Mouse (Mus musculus) kidney, adult 9 months (tissue): ENCODE measurements around the gene Fam229a.

Experiments
- DNase-seq: peaks from one replicate; pipeline ENCODE4 v3.0.0; 2022

Gene Fam229a

DNA sequence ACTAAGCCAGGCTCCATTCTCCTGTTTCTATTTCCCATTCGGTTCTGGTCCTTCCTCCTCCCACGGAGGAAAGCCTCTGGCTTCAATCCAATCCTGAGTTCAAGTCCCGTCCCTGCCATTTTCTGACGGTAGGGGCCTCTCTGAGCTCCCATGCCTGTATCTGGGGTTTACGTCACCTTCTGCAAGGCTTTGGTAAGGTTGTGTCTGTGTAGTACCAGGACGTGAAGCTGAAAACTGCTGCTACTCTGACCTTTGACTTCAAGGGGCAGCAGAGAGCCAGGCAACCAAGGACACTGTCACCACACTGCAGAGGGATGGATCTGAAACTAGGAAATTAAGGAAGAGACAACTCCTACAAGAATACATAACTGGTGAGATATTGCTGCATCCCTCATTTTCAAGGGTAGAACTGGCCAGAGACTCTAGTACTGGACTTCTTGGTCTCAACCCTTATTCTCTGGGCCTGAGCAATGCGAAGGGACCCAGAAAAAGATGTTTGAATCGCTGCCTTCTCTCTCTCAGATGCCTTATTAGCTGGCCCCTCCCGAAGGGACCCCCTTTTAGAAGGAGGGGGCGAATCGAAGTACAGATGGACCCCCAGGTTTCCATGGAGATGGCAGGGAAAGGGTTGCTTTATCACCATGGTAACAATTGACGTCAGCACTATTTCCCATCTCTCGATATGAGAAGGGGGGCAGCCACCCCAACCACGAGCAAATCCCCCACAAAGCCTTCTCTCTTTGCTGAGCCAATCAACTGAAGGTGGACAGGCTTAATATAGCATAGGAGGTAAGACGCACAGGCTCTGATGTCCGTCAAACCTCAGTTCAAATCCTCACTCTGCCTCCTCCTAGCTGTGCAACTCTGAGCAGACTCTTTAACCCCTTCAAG lies 4.9 kb downstream of the Fam229a start:
- DNase-seq, result peak; percentile 41

- peak; percentile 72 for DNase-seq
Measured at GRCm38 (mm10) chr4:129496631-129497030, 5.6 kb downstream of the Fam229a start.

DNA sequence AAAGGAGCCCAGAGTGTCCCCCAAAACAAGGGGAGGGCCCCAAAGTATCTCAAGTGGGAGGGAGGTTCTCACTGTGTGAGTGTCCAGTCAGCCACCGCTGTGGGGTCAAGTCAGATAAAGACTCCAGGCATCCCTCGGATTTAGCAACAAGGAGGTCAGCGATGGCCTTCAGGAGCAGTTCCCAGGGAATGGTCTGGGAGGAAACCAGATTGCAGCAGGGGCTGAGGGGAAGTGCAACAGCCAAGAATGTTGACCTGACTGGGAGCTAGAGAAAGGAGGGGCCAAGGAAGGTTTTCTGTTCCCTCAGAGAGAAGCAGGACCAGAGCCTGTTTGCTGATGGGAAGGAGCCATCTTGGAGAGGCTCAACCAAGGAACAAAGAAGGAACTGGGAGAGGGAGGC lies 8.0 kb downstream of the Fam229a start:
- DNase-seq, result peak; percentile 45

- no peak for DNase-seq
Measured at GRCm38 (mm10) chr4:129500017-129500416, 9.0 kb downstream of the Fam229a start.

DNA sequence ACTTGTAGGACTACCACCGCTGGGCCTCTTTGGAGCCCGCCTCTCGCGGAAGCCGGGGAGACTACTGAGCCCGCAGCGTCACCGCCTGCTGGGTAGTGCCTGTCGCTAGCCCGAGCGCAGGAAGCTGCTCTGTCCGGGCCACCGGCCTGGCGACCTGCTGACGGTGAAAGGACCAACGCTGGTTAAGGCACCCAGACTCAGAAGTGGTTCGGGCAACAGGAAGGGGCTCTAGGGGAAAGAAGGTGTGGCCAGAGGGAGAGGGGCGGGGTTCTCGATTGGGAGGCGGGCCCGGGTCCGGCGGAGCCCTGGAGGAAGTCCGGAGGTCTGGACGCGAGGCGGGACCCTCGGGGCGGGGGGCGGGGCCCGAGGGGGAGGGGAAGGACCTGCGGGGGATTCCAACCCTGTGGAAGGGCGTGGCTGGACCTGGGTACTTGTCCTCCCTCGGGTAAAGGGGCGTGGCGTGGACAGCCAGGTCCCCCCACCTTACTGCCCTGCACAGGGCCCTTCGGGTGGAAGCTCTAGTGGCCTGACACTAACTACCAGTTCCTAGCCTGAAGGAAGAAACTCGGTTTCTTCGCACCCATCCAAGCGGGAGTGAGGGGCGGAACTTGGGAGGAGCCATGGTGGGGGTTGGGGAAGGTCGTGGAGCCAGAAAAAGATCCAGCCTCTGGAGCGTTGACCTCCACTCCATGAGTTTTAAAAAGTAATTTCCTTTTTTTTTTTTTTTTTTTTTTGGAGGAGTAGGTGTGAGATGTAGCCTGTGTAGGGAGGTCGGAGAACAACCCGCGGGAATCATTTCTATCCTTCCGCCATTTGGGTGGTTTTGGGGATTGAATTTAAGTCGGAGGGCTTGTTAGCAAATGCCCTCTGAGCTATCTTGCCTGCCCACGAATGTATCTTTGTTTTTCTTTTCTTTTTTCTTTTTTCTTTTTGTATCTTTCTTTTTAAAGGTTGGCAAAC lies 9.9 kb downstream of the Fam229a start:
- DNase-seq, result peak; percentile 91

DNA sequence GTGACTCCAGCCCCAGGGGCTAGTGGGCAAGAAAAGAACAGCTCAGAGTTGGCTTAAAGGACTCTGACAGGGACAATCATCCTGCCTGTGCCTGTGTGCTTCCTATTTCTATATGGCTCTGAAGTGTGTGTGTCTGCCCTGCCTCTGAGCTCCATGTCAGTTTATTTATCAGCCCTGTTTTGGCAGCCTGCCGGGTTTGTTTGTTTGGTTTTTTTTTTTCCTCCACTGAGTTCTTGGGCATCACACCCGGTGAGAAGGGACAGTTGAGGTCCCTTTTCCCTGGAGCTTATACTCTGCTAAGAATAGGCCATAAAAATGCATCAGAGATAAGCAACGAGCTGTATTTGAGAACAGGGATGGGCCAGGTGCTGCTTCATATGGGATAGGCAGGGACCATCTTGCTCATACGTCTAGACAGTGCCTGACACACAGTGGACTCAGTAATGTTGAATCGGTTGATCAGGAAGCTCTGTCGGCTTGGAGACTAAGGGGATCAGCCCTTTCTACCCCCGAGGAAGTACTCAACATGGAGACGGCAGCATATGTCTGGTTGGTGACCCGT lies 11.4 kb downstream of the Fam229a start:
- DNase-seq, result no peak

DNA sequence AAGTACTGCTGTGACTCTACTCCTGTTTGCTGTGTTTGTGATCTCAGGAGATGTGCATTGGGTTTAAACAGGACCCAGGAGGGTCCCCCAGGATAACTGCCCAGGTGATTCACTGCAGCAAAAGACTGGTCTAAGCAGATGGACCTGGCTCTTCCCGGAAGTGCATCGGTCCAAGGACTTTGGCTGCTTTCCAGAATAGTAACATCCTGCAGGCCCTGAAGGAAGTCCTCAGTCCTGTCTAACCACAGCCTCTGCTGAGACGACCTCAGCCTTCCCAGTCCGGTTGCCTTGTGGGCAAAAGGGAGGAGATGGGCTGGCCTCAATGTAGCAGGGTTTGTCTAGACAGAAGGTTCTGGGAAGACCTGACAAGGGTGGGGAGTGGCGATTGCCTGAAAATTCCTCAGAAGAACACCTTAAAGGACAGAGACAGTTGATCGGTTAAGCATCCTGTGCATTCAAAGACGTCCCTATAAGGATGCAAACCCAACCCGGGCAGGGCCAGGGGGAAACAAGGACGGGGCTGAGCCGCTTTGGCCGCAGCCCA lies 12.0 kb downstream of the Fam229a start:
- DNase-seq, result peak; percentile 44

GRCm38 (mm10) chr4:129505511-129505910 lies 14.5 kb downstream of the Fam229a start:
- no peak for DNase-seq

DNA sequence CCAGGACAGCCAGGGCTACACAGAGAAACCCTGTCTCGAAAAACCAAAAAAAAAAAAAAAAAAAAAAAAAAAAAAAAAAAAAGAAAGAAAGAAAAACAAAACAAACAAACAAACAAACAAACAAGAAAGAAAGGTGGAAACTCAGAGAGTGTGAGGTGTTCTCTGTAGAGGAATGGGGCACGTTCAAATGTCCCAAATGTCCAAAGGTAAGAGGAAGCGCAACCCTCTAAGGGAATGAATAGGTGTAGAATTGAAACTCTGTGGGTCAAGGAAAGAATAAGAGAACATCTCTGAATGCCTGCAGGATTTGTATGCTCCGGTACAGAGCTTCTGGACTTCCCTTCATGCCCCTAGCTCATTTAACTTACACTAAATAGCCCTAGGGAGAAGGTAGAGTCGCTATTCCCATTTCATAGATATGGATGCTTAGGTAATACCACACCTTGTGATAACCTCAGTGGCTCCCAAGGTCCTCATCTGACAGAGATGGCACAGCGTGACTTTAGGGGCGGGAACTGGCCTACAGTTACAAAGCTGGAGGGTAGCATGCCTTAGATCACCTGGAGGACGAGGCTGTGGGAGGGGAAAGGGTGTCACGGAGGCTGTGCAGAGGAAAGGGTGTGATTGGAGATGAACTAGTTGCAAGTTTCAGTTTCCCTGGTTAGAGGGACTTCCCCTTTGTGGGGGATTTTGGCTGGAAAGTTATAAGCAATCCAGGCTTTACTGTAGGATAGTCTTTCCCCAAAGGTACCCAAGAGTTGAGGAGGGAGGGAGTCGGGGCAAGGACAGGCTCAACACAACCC lies 16.6 kb downstream of the Fam229a start:
- no peak for DNase-seq

GRCm38 (mm10) chr4:129508237-129508515 lies 17.2 kb downstream of the Fam229a start:
- no peak for DNase-seq

DNA sequence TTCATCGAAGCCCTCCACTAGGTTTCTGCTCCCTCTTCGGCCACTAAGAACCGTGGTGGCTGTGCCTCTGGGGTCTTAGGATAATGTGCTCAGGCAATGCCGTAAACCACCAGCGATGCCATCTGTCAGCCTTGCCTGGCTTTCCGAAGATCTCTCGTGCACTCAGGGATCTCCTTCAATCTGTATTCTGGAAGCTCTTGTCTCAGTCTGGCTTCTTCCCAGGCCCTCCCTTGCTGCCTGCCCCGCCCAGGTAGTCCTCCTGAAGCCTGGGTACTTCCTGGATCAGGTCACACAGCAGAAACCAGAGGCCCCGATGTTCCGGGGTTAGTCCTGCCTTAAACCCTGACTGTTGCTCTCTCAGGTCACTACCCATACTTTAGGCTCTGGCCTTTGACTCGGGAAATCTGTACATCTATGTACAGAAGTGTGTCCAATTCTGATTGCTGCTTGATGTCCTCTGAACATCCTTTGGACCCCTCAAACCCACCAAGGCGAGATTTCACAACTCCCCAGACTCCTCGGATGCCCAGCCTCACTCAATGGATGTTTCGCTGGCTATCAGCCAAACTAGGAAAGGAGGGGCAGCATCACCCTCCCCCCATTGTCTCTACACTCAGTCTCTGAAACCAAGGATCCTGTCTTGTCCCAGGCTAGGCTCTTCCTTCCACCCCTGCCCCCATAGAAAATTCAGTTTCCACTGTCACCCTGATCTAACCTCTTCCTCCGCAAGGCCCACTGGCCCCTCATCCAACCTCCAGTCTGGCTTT lies 18.0 kb downstream of the Fam229a start:
- peak; percentile 23 for DNase-seq

GRCm38 (mm10) chr4:129509650-129510049 lies 18.7 kb downstream of the Fam229a start:
- DNase-seq, result no peak

GRCm38 (mm10) chr4:129510723-129511412 lies 19.9 kb downstream of the Fam229a start:
- no peak for DNase-seq

DNA sequence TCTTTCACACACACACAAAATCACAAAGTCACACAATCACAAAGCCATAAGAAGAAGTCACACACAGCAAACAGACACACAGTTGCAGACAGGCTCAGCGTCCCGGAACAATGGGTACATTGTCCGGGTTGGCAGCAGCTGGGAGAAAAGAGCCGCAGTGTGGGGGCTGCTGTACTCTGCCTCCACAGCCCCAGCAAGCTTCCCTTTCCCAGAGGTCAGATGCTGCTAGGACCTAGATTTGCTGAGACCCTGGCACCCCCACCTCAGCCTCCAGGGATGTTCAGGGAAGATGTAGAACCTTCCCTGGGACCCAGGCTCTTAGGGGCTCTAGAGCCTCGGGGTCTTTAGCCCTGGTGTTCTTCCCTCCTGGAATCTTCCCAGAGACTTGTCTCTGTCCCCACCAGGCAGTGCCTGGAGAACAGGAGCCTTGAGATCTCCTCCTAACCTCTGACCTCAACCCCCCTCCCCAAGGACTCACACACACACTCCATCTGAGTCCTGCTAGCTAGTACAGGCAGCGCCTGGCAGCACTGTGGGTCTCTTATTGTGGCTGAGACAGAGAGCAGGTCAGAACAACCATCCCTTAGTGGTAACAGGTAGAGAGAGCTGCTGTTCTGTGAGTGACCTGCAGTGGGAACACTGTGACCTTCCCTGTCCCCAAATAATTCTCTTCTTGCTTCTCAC lies 20.6 kb downstream of the Fam229a start:
- DNase-seq, result no peak

DNA sequence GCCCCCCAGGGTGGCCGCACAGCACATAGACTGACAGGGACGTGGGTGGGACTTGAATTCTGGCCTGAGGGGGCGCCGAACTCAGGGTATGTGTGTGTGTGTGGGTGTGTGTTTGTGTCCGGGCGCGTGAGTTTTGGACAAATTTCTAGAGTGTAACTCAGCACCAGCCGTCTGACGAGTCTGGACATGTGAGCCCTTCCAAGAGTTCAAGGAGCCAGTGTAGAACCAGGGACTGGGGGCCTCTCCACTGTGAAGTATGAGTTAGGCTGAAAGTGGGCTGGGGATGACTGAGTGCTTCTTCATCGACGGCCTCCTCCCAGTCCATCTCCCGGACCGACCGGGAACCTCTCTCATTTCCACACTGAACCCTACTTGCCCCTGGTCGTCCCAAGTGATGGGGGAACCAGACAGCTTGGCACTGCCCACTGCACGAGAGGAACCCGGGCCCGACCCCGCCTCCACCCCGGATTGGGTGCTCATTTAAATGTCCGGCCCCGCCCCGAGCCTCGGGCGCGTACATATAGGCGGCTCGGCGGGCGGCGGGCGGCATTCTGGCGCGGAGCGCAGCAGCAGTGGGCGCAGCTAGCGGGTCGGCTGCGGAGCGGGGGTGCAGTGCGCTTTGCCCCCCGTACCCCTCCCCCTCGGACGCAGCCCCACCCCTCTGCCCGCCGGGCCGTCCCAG lies 22.2 kb downstream of the Fam229a start, which contains the start of gene Marcksl1:
Marcksl1 (plus strand) TSS at position 496 of the 682 bp plus-strand sequence.
- peak; percentile 78 for DNase-seq

GRCm38 (mm10) chr4:129513891-129514290 lies 22.9 kb downstream of the Fam229a start:
- no peak for DNase-seq

DNA sequence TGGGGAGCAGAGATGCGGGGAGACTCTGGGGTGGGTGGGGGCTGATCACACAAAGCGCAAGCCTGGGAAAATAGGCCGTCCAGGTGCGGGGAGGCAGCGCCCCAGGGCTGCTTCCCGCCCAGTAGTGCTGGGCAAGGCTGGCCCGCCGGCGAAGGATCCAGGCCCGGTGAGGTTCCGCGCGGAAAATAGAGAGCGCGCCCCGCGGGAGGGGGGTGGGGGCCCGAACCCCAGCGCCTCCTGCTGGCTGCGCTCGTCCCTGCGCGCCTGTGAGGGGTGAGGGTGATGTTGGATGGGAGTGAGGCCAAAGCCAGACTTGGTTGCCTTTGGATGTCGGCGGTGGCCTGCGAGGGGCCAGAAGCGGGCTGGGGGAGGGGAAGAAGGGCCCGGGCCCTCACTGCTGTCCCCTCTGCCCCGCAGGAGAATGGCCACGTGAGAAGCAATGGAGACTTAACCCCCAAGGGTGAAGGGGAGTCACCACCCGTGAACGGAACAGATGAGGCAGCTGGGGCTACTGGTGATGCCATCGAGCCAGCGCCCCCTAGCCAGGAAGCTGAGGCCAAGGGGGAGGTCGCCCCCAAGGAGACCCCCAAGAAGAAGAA lies 23.4 kb downstream of the Fam229a start:
- DNase-seq, result peak; percentile 28

DNA sequence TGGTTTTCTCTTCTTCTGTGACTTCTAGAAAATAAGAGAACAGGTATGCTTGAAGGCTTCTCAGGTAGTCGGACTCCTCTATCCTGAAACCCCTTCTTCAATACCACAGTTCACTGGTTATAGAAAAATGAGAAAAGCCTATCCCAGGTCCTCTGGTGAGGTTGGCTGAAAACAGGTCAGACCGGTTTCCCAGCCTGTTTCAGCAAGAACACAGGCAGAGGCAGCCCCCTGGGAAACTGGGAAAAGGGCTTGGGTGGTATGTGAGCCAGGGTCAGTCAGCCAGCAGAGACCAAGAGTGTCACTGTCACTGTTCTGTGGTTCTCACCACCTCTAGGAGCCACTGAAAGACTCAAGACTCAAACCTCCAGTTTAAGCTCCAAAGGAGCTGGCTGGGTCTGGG lies 25.9 kb downstream of the Fam229a start:
- peak; percentile 54 for DNase-seq

GRCm38 (mm10) chr4:129518519-129518918 lies 27.5 kb downstream of the Fam229a start:
- no peak for DNase-seq
